Mouse (Mus musculus): ENCODE results near the gene Pmvk. TPM values are rescaled to one million over a fixed set of nuclear protein-coding genes. Genes with fewer than 3 reads are reported as not detected.

The Pmvk gene
- polyA plus RNA-seq, 1 experiment from 2014 or later, result 80.2 TPM

GRCm38 (mm10) chr3:89516321-89516720 is 62.0 kb downstream of the Pmvk start:
- no peak overlapping the region for H3K9ac ChIP-seq (replicated peaks)
- H3K4me3 ChIP-seq, result no peak overlapping the region
- no peaks in the 10 kb centered on the region for H3K27me3 ChIP-seq
- no peaks in the 10 kb centered on the region for H3K9me3 ChIP-seq
- WGBS, result 91% methylated on average over 5 of the region's 5 CpGs
- no peak overlapping the region for H3K27ac ChIP-seq (replicated peaks)
- no peak for ATAC-seq (replicated peaks)
- H3K4me1 ChIP-seq, result peaks cover 19% of the 10 kb centered on the region
- H3K4me2 ChIP-seq (replicated peaks), result no peak overlapping the region
- no peaks in the 10 kb centered on the region for H3K36me3 ChIP-seq

Other genes with a start within 250 kb of the Pmvk start
- gene Thbs3, start 239.4 kb upstream of the Pmvk start, polyA plus RNA-seq (2015; fragmentation: Nextera tagmentation; extraction: Ambion mirVana), result 67.0 and 68.3 TPM in 2 replicates
- 172 and 175 TPM in 2 replicates for gene Mtx1, start 227.5 kb upstream of the Pmvk start, polyA plus RNA-seq (2015; fragmentation: Nextera tagmentation; extraction: Ambion mirVana)
- 1.1 and 1.8 TPM in 2 replicates for gene Muc1, start 225.5 kb upstream of the Pmvk start, polyA plus RNA-seq (2015; fragmentation: Nextera tagmentation; extraction: Ambion mirVana)
- gene Krtcap2, start 208.6 kb upstream of the Pmvk start, polyA plus RNA-seq (2015; fragmentation: Nextera tagmentation; extraction: Ambion mirVana), result 192 and 205 TPM in 2 replicates
- gene Trim46, start 208.2 kb upstream of the Pmvk start, polyA plus RNA-seq (2015; fragmentation: Nextera tagmentation; extraction: Ambion mirVana), result 57.7 and 58.7 TPM in 2 replicates
- 76.5 and 89.6 TPM in 2 replicates for gene Dpm3, start 195.2 kb upstream of the Pmvk start, polyA plus RNA-seq (2015; fragmentation: Nextera tagmentation; extraction: Ambion mirVana)
- gene Slc50a1, start 184.0 kb upstream of the Pmvk start, polyA plus RNA-seq (2015; fragmentation: Nextera tagmentation; extraction: Ambion mirVana), result 35.4 and 40.6 TPM in 2 replicates
- gene Efna1, start 173.4 kb upstream of the Pmvk start, polyA plus RNA-seq (2015; fragmentation: Nextera tagmentation; extraction: Ambion mirVana), result 9.2 and 9.9 TPM in 2 replicates
- gene Efna3, start 131.6 kb upstream of the Pmvk start, polyA plus RNA-seq (2015; fragmentation: Nextera tagmentation; extraction: Ambion mirVana), result 41.0 and 42.5 TPM in 2 replicates
- 14.4 and 15.7 TPM in 2 replicates for gene Efna4, start 116.5 kb upstream of the Pmvk start, polyA plus RNA-seq (2015; fragmentation: Nextera tagmentation; extraction: Ambion mirVana)
- gene Adam15, start 104.5 kb upstream of the Pmvk start, polyA plus RNA-seq (2015; fragmentation: Nextera tagmentation; extraction: Ambion mirVana), result 32.9 and 34.0 TPM in 2 replicates
- gene Dcst2, start 92.6 kb upstream of the Pmvk start, polyA plus RNA-seq (2015; fragmentation: Nextera tagmentation; extraction: Ambion mirVana), result 0.11 and 0.13 TPM in 2 replicates
- gene Dcst1, start 89.3 kb upstream of the Pmvk start, polyA plus RNA-seq (2015; fragmentation: Nextera tagmentation; extraction: Ambion mirVana), result 0.51 and 0.89 TPM in 2 replicates
- 0.37 and 0.52 TPM in 2 replicates for gene Zbtb7b, start 59.8 kb upstream of the Pmvk start, polyA plus RNA-seq (2015; fragmentation: Nextera tagmentation; extraction: Ambion mirVana)
- 0.64 and 0.82 TPM in 2 replicates for gene Lenep, start 51.7 kb upstream of the Pmvk start, polyA plus RNA-seq (2015; fragmentation: Nextera tagmentation; extraction: Ambion mirVana)
- 42.0 and 42.3 TPM in 2 replicates for gene Flad1, start 42.7 kb upstream of the Pmvk start, polyA plus RNA-seq (2015; fragmentation: Nextera tagmentation; extraction: Ambion mirVana)
- gene Cks1b, start 36.2 kb upstream of the Pmvk start, polyA plus RNA-seq (2015; fragmentation: Nextera tagmentation; extraction: Ambion mirVana), result 165 and 196 TPM in 2 replicates
- gene Shc1, start 36.1 kb upstream of the Pmvk start, polyA plus RNA-seq (2015; fragmentation: Nextera tagmentation; extraction: Ambion mirVana), result 14.3 and 15.8 TPM in 2 replicates
- gene Pygo2, start 24.3 kb upstream of the Pmvk start, polyA plus RNA-seq (2015; fragmentation: Nextera tagmentation; extraction: Ambion mirVana), result 39.4 and 41.5 TPM in 2 replicates
- gene Pbxip1, start 17.8 kb upstream of the Pmvk start, polyA plus RNA-seq (2015; fragmentation: Nextera tagmentation; extraction: Ambion mirVana), result 12.1 and 15.1 TPM in 2 replicates
- 9.0 and 10.4 TPM in 2 replicates for gene Kcnn3, start 65.6 kb downstream of the Pmvk start, polyA plus RNA-seq (2015; fragmentation: Nextera tagmentation; extraction: Ambion mirVana)